Mouse (Mus musculus) neural tube, embryonic 13.5 days (tissue): ENCODE measurements at regions not wholly inside any gene's neighbourhood (a gene's known extent, or its start where the extent isn't known, plus 50 kb on each side); places are given as distances from the start of the nearest gene placed in this dataset.

Source experiments
- ATAC-seq: fragments of 200-750 bp; cut with Nextera tagmentation; 2 replicates; pipeline ENCODE4 v1.8.0; 2017; ENCODE audit warnings: low read depth, mild to moderate bottlenecking, moderate TSS enrichment, moderate library complexity
- H3K27ac ChIP-seq: fragments of 300-500 bp; sonication (generic); replicated peaks from 2 replicates; pipeline ENCODE4 v1.5.1; 2015; ENCODE audit warnings: moderate library complexity, mild to moderate bottlenecking, inconsistent platforms
- H3K27me3 ChIP-seq: fragments of 300-500 bp; sonication (generic); 2 replicates; pipeline ENCODE4 v1.6.1; 2015; ENCODE audit warnings: mild to moderate bottlenecking, inconsistent platforms
- H3K36me3 ChIP-seq: fragments of 300-500 bp; sonication (generic); 2 replicates; pipeline ENCODE4 v1.6.1; 2015; ENCODE audit warnings: mild to moderate bottlenecking, inconsistent platforms
- H3K4me1 ChIP-seq: fragments of 300-500 bp; sonication (generic); replicated peaks from 2 replicates; pipeline ENCODE4 v1.6.1; 2015; ENCODE audit warnings: inconsistent platforms
- H3K4me2 ChIP-seq: fragments of 300-500 bp; sonication (generic); 2 replicates; pipeline ENCODE4 v1.6.1; 2015; ENCODE audit warnings: inconsistent platforms, mild to moderate bottlenecking, moderate library complexity
- H3K4me3 ChIP-seq: fragments of 300-500 bp; sonication (generic); 2 replicates; pipeline ENCODE4 v1.5.1; 2015; ENCODE audit warnings: mild to moderate bottlenecking, inconsistent platforms
- H3K9ac ChIP-seq: fragments of 300-500 bp; sonication (generic); 2 replicates; pipeline ENCODE4 v1.6.1; 2015; ENCODE audit warnings: moderate library complexity, mild to moderate bottlenecking, inconsistent platforms
- H3K9me3 ChIP-seq: fragments of 300-500 bp; sonication (generic); 2 replicates; pipeline ENCODE4 v1.6.1; 2016; ENCODE audit warnings: inconsistent platforms
- WGBS: fragments of 180-500 bp; shearing (Covaris S2); methylation state at CpG from one replicate; pipeline ENCODE4 v1.1.7; 2015; 5-methylcytosine and 5-hydroxymethylcytosine counted together

- Histone ChIP-seq H3K9me3 (no peaks in the 10 kb centered on the region), H3K27ac (no peak overlapping the region), H3K4me1 (peaks cover 6% of the 10 kb centered on the region; the same call in 1 of the 2 replicates), H3K27me3 (peaks cover 14% of the 10 kb centered on the region), H3K36me3 (no peaks in the 10 kb centered on the region), H3K4me3 (peak overlapping the region; percentile 46), H3K4me2 (peak overlapping the region; percentile 91), H3K9ac (peak overlapping the region; percentile 78)
- WGBS: 74% methylated on average over 7 of the region's 7 CpGs
- ATAC-seq: 0 out of 2 replicates have a peak, but pooled peaks have one; percentile 19
Measured at GRCm38 (mm10) chr16:5307249-5307605, 51.4 kb upstream of the Eef2kmt start.

GRCm38 (mm10) chr16:5306588-5307248 is 50.9 kb upstream of the Eef2kmt start:
- 1% methylated on average over 36 of the region's 36 CpGs for WGBS
- H3K36me3 ChIP-seq: no peaks in the 10 kb centered on the region
- H3K9ac ChIP-seq: peak overlapping the region; percentile 78
- peaks cover 14% of the 10 kb centered on the region for H3K27me3 ChIP-seq
- peak overlapping the region; percentile 91 for H3K4me2 ChIP-seq
- peaks cover 6% of the 10 kb centered on the region; the same call in 1 of the 2 replicates for H3K4me1 ChIP-seq
- peak overlapping the region; percentile 46 for H3K4me3 ChIP-seq
- no peak overlapping the region for H3K27ac ChIP-seq
- peak; percentile 89 for ATAC-seq
- no peaks in the 10 kb centered on the region for H3K9me3 ChIP-seq
